In the genomic region with DNA sequence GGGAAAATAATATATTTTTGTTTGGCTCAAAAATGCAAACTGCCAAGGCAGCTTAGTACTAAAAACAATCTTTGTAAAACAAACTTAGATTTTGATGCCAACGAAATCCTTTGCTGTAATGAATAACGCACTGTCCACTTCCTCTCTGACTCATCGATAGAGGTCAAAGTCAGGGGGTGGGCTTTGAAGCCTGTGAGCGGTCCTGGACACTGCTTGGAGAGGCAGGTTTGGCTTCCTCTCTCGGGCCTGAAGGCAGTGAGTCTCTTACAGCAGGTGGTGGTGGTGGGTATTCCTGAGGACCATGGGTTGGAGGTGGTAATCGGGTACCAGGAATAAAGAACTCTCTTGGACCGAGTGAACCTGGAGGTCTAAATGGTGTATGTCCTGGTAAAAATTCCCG, we compare ENCODE assay signal across 21 mouse cellular contexts. TPM values are rescaled to one million over a fixed set of nuclear protein-coding genes. Genes with fewer than 3 reads are reported as not detected.
A peak's percentile ranks its signal among the peaks of the same experiment; 100 is the strongest.
DNase-seq lines count a peak whose midpoint lies in the region.
"Had no signal": no experiment of that assay in that cellular context is flagged by ENCODE, and none has a peak within 500 bp of the region (broad histone marks: within the 10 kb centered on the region; RNA-seq: fewer than 3 reads in every experiment).

No protein-coding gene starts in this region.

- no peak overlapping the region for H3K4me3 ChIP-seq in limb, embryonic 10.5 days
- H3K4me3 ChIP-seq: embryonic facial prominence, embryonic 12.5 days; embryonic facial prominence, embryonic 15.5 days; gastrocnemius, adult 2 months; heart, adult 2 months; hindbrain, embryonic 12.5 days; hindbrain, embryonic 15.5 days had no signal

- DNase-seq in adrenal gland, adult 2 months = peak; percentile 45
- no peak for DNase-seq in adrenal gland, adult 8-10 months
- peak; percentile 72 for DNase-seq in heart, adult 11 months
- DNase-seq in heart, adult 8-10 months (ENCODE audit: low spot score) = no peak
- peak; percentile 25 for DNase-seq in limb, embryonic 10.5 days (ENCODE audit: low spot score)
- DNase-seq in cerebellum, postnatal 10 days = no peak
- DNase-seq: B cell, adult 2 months; cerebellum, adult 18-20 months; cerebellum, adult 9-10 months; cerebellum, postnatal 25 days; forebrain, postnatal 0 days; gastrocnemius, adult 2 months; gastrocnemius, postnatal 14 days; heart, adult 2 months; kidney, adult 2 months had no signal

- H3K27me3 ChIP-seq in limb, embryonic 10.5 days (ENCODE audit: low read depth, poor library complexity, severe bottlenecking) = no peaks in the 10 kb centered on the region
- H3K27me3 ChIP-seq: CH12.LX; embryonic facial prominence, embryonic 12.5 days; embryonic facial prominence, embryonic 15.5 days; hindbrain, embryonic 12.5 days; hindbrain, embryonic 15.5 days had no signal

- 93% methylated on average over 8 of the region's 8 CpGs for WGBS in limb, embryonic 10.5 days

- peaks cover 99% of the 10 kb centered on the region for H3K36me3 ChIP-seq in limb, embryonic 10.5 days

- no peaks in the 10 kb centered on the region for H3K9me3 ChIP-seq in limb, embryonic 10.5 days (replicated peaks)
- H3K9me3 ChIP-seq: embryonic facial prominence, embryonic 12.5 days; embryonic facial prominence, embryonic 15.5 days; G1E; hindbrain, embryonic 12.5 days; hindbrain, embryonic 15.5 days had no signal

- H3K4me1 ChIP-seq in limb, embryonic 10.5 days = no peaks in the 10 kb centered on the region
- H3K4me1 ChIP-seq: embryonic facial prominence, embryonic 12.5 days; embryonic facial prominence, embryonic 15.5 days; hindbrain, embryonic 12.5 days; hindbrain, embryonic 15.5 days had no signal

- no peak overlapping the region for H3K27ac ChIP-seq in limb, embryonic 10.5 days
- H3K27ac ChIP-seq: embryonic facial prominence, embryonic 12.5 days; embryonic facial prominence, embryonic 15.5 days; gastrocnemius, adult 2 months; heart, adult 2 months; hindbrain, embryonic 12.5 days; hindbrain, embryonic 15.5 days had no signal

RNA-seq across cellular contexts. Expression of a gene that starts 30.1 kb away (rescaled TPM):
- total RNA-seq in adrenal gland, adult 2 months (2021) = 10 to 100 TPM; 41.8 to 44.1 TPM
- polyA plus RNA-seq in adrenal gland, adult 2 months (2012; rRNA removed) = 9.2 and 9.8 TPM in 2 replicates
- total RNA-seq in adrenal gland, adult 8-10 months (2022) = 10 to 100 TPM; 49.1 to 70.6 (median 60.9) TPM
- total RNA-seq in heart, adult 8-10 months (2022) = 10 to 100 TPM; 27.0 to 35.3 (median 32.5) TPM
- polyA plus RNA-seq in limb, embryonic 10.5 days (2016; fragmentation: Nextera tagmentation; extraction: Ambion mirVana) = 29.8 and 35.1 TPM in 2 replicates

RNA-seq across cellular contexts. Expression of a gene that starts 30.8 kb away (rescaled TPM):
- 10 to 100 TPM; 50.7 to 58.5 TPM for total RNA-seq in adrenal gland, adult 2 months (2021)
- polyA plus RNA-seq in adrenal gland, adult 2 months (2012; rRNA removed) = 5.7 and 10.7 TPM in 2 replicates
- total RNA-seq in adrenal gland, adult 8-10 months (2022) = 10 to 100 TPM; 50.2 to 55.9 (median 54.4) TPM
- 10 to 100 TPM; 22.3 to 32.3 (median 28.5) TPM for total RNA-seq in heart, adult 8-10 months (2022)
- 45.1 and 45.7 TPM in 2 replicates for polyA plus RNA-seq in limb, embryonic 10.5 days (2016; fragmentation: Nextera tagmentation; extraction: Ambion mirVana)

RNA-seq across cellular contexts. Expression of a gene that starts 42.2 kb away (rescaled TPM):
- total RNA-seq in adrenal gland, adult 2 months (2021) = 100 to 1,000 TPM; 180 to 197 TPM
- polyA plus RNA-seq in adrenal gland, adult 2 months (2012; rRNA removed) = 53.0 and 63.5 TPM in 2 replicates
- 100 to 1,000 TPM; 195 to 246 (median 224) TPM for total RNA-seq in adrenal gland, adult 8-10 months (2022)
- total RNA-seq in heart, adult 8-10 months (2022) = 100 to 1,000 TPM; 115 to 126 (median 124) TPM
- 79.3 and 103 TPM in 2 replicates for polyA plus RNA-seq in limb, embryonic 10.5 days (2016; fragmentation: Nextera tagmentation; extraction: Ambion mirVana)

Comparison
In these comparisons a context has a peak if more than half of its experiments do, and no peak if none do; other contexts are left out.
1. DNase-seq: peak in adrenal gland, adult 2 months (single experiment), heart, adult 11 months (single experiment) and limb, embryonic 10.5 days (single experiment); none in adrenal gland, adult 8-10 months (single experiment), heart, adult 8-10 months (single experiment) and cerebellum, postnatal 10 days (0 of 2).